Mouse (Mus musculus) megakaryocyte, embryonic 14.5 days (primary cell): Measurements from ENCODE around the gene Slc22a1.

Experiments used
- FLI1 ChIP-seq: IDR thresholded peaks from 2 replicates; pipeline ENCODE4 v1.6.1; 2012; ENCODE audit warnings: low read length, inconsistent platforms, mixed read lengths
- GATA1 ChIP-seq: IDR thresholded peaks from 3 replicates; pipeline ENCODE4 v1.6.1; 2012; ENCODE audit warnings: mixed read lengths, low read length, inconsistent platforms, borderline replicate concordance

- TF ChIP-seq GATA1 (no peak), FLI1 (no peak)
Observed at GRCm38 (mm10) chr17:12671029-12671605, 4.5 kb downstream of the Slc22a1 start.
